Mouse (Mus musculus) midbrain, postnatal 0 days (tissue): ENCODE results near the gene Sgf29. TPM values are rescaled to one million over a fixed set of nuclear protein-coding genes. Genes with fewer than 3 reads are reported as not detected.

Experiments used
- ATAC-seq: fragments of 200-750 bp; cut with Nextera tagmentation; 2 replicates; pipeline ENCODE4 v1.8.0; 2017; ENCODE audit warnings: moderate number of reproducible peaks, mild to moderate bottlenecking, moderate TSS enrichment, moderate library complexity; ENCODE audit not compliant: low FRiP score
- DNase-seq: peaks from one replicate; pipeline ENCODE4 v3.0.0-alpha.2; 2015; ENCODE audit warnings: low spot score
- H3K27ac ChIP-seq: fragments of 300-500 bp; sonication (generic); 2 replicates; pipeline ENCODE4 v1.5.1; 2014; ENCODE audit warnings: low read depth, mild to moderate bottlenecking, low read length, mixed read lengths
- H3K27me3 ChIP-seq: fragments of 300-500 bp; sonication (generic); 2 replicates; pipeline ENCODE4 v1.6.1; 2014; ENCODE audit warnings: low read length, control low read depth, mixed read lengths; ENCODE audit not compliant: insufficient read depth
- H3K36me3 ChIP-seq: fragments of 300-500 bp; sonication (generic); 2 replicates; pipeline ENCODE4 v1.6.1; 2014; ENCODE audit warnings: low read length, control low read depth, mixed read lengths; ENCODE audit not compliant: insufficient read depth
- H3K4me1 ChIP-seq: fragments of 300-500 bp; sonication (generic); 2 replicates; pipeline ENCODE4 v1.6.1; 2014; ENCODE audit warnings: mild to moderate bottlenecking, control low read depth, antibody characterized with exemption, low read length, mixed read lengths; ENCODE audit not compliant: insufficient read depth
- H3K4me2 ChIP-seq: fragments of 300-500 bp; sonication (generic); 2 replicates; pipeline ENCODE4 v1.6.1; 2014; ENCODE audit warnings: low read depth, mild to moderate bottlenecking, low read length, mixed read lengths; ENCODE audit not compliant: poor library complexity, severe bottlenecking
- H3K4me3 ChIP-seq: fragments of 300-500 bp; sonication (generic); 2 replicates; pipeline ENCODE4 v1.5.1; 2014; ENCODE audit warnings: low read depth, mild to moderate bottlenecking, low read length, moderate library complexity
- H3K9ac ChIP-seq: fragments of 300-500 bp; sonication (generic); replicated peaks from 2 replicates; pipeline ENCODE4 v1.6.1; 2014; ENCODE audit warnings: mild to moderate bottlenecking, low read length, moderate library complexity, mixed read lengths; ENCODE audit not compliant: poor library complexity, severe bottlenecking
- H3K9me3 ChIP-seq: fragments of 300-500 bp; sonication (generic); 2 replicates; pipeline ENCODE4 v1.6.1; 2016; ENCODE audit warnings: low read length, control low read depth
- CTCF ChIP-seq: IDR thresholded peaks from 2 replicates; pipeline ENCODE4 v1.5.1; 2016; ENCODE audit warnings: antibody characterized with exemption, mild to moderate bottlenecking
- WGBS: fragments of 180-500 bp; shearing (Covaris S2); extraction: QIAGEN DNeasy Blood & Tissue Kit; methylation state at CpG from one replicate; pipeline ENCODE4 v1.1.7; 2014; 5-methylcytosine and 5-hydroxymethylcytosine counted together
- polyA plus RNA-seq: library from polyadenylated mRNA; unstranded; fragments of >200 nt; fragmentation: Nextera tagmentation; extraction: Ambion mirVana; gene quantifications from 2 replicates; pipeline ENCODE4 v1.2.1, GENCODE M21; 2015
- total RNA-seq: library from RNA; depleted of rRNA; stranded (reverse); fragments of >200 nt; gene quantifications from 2 replicates; pipeline ENCODE4 v1.2.3, GENCODE M21; 2014

Gene Sgf29
- total and polyA plus RNA-seq, 2 experiments from 2014 or later = 44.4 to 48.0 TPM

- ATAC-seq (no peak), DNase-seq (no peak)
- 68% methylated on average over 3 of the region's 3 CpGs for WGBS
- Histone ChIP-seq H3K9ac (peak overlapping the region; percentile 71), H3K27me3 (no peaks in the 10 kb centered on the region), H3K4me1 (peaks cover 16% of the 10 kb centered on the region), H3K27ac (no peak overlapping the region), H3K4me2 (peak overlapping the region; percentile 82), H3K36me3 (peaks cover 21% of the 10 kb centered on the region), H3K4me3 (peak overlapping the region; percentile 75), H3K9me3 (no peaks in the 10 kb centered on the region)
- TF ChIP-seq CTCF = no peak
Measured at GRCm38 (mm10) chr7:126696886-126697285, 47.8 kb downstream of the Sgf29 start.

GRCm38 (mm10) chr7:126697838-126698237, 48.7 kb downstream of the Sgf29 start:
- Histone ChIP-seq H3K9me3 (no peaks in the 10 kb centered on the region), H3K9ac (no peak overlapping the region), H3K27ac (no peak overlapping the region), H3K27me3 (no peaks in the 10 kb centered on the region), H3K4me2 (no peak overlapping the region), H3K36me3 (peaks cover 16% of the 10 kb centered on the region), H3K4me3 (no peak overlapping the region), H3K4me1 (peaks cover 21% of the 10 kb centered on the region)
- ATAC-seq = no peak
- TF ChIP-seq CTCF = no peak
- no peak for DNase-seq
- WGBS = 94% methylated on average over 8 of the region's 8 CpGs

- no peaks in the 10 kb centered on the region for H3K9me3 ChIP-seq
- DNase-seq = no peak
- 0 out of 2 replicates have a peak overlapping the region, but pooled peaks have one; percentile 33 for H3K4me2 ChIP-seq
Measured at GRCm38 (mm10) chr7:126700063-126701015, 51.2 kb downstream of the Sgf29 start.

GRCm38 (mm10) chr7:126701070-126701469, 52.0 kb downstream of the Sgf29 start:
- TF ChIP-seq CTCF = peak; percentile 91
- H3K27me3 ChIP-seq = no peaks in the 10 kb centered on the region
- DNase-seq (peak; percentile 92), ATAC-seq (peak; percentile 20; the same call in 1 of the 2 replicates)
- H3K4me3 ChIP-seq = peak overlapping the region; percentile 3; the same call in 1 of the 2 replicates
- H3K36me3 ChIP-seq = peaks cover 16% of the 10 kb centered on the region
- no peaks in the 10 kb centered on the region for H3K9me3 ChIP-seq
- H3K4me2 ChIP-seq = peak overlapping the region; percentile 33
- peaks cover 24% of the 10 kb centered on the region for H3K4me1 ChIP-seq
- peak overlapping the region; percentile 34; the same call in 1 of the 2 replicates for H3K9ac ChIP-seq
- WGBS = 2% methylated on average over 11 of the region's 11 CpGs
- 0 out of 2 replicates have a peak overlapping the region, but pooled peaks have one; percentile 14 for H3K27ac ChIP-seq

More at GRCm38 (mm10) chr7:126700063-126701015, 51.2 kb downstream of the Sgf29 start:
- H3K27me3 ChIP-seq = no peaks in the 10 kb centered on the region
- no peak for ATAC-seq
- WGBS = 82% methylated on average over 25 of the region's 25 CpGs
- TF ChIP-seq CTCF = no peak
- no peak overlapping the region for H3K9ac ChIP-seq
- peaks cover 16% of the 10 kb centered on the region for H3K36me3 ChIP-seq
- peaks cover 24% of the 10 kb centered on the region for H3K4me1 ChIP-seq
- no peak overlapping the region for H3K4me3 ChIP-seq
- H3K27ac ChIP-seq = no peak overlapping the region

GRCm38 (mm10) chr7:126701559-126702357, 52.6 kb downstream of the Sgf29 start:
- Histone ChIP-seq H3K4me1 (peaks cover 23% of the 10 kb centered on the region), H3K27me3 (no peaks in the 10 kb centered on the region), H3K27ac (0 out of 2 replicates have a peak overlapping the region, but pooled peaks have one; percentile 14), H3K9ac (peak overlapping the region; percentile 34; the same call in 1 of the 2 replicates), H3K9me3 (no peaks in the 10 kb centered on the region), H3K36me3 (peaks cover 16% of the 10 kb centered on the region), H3K4me3 (peak overlapping the region; percentile 3; the same call in 1 of the 2 replicates), H3K4me2 (peak overlapping the region; percentile 33)
- ATAC-seq (no peak), DNase-seq (no peak)
- WGBS = 60% methylated on average over 24 of the region's 24 CpGs
- no peak for TF ChIP-seq CTCF
